Mouse (Mus musculus): Measurements from ENCODE around the gene Man1c1.

Man1c1 gene

GRCm38 (mm10) chr4:134548169-134548938 lies 155.7 kb downstream of the Man1c1 start:
- DNase-seq (ENCODE audit: low spot score): no peak

GRCm38 (mm10) chr4:134546814-134547705 lies 157.0 kb downstream of the Man1c1 start:
- no peak for DNase-seq (ENCODE audit: low spot score)

- DNase-seq (ENCODE audit: low spot score): peak; percentile 83
Observed at GRCm38 (mm10) chr4:134543261-134543660, 160.8 kb downstream of the Man1c1 start.

- no peak for DNase-seq (ENCODE audit: low spot score)
Observed at GRCm38 (mm10) chr4:134542726-134543125, 161.4 kb downstream of the Man1c1 start.

GRCm38 (mm10) chr4:134538997-134539580 lies 165.0 kb downstream of the Man1c1 start:
- DNase-seq (ENCODE audit: low spot score): no peak

GRCm38 (mm10) chr4:134535787-134536151 lies 168.3 kb downstream of the Man1c1 start:
- DNase-seq (ENCODE audit: low spot score): no peak

- peak; percentile 89 for DNase-seq (ENCODE audit: low spot score)
Observed at GRCm38 (mm10) chr4:134534932-134535786, 168.9 kb downstream of the Man1c1 start, which contains the start of gene Mtfr1l. Mtfr1l (minus strand) TSS chr4:134535387.

- no peak for DNase-seq (ENCODE audit: low spot score)
Observed at GRCm38 (mm10) chr4:134534124-134534886, 169.8 kb downstream of the Man1c1 start.

- DNase-seq (ENCODE audit: low spot score): no peak
Observed at GRCm38 (mm10) chr4:134533421-134533820, 170.7 kb downstream of the Man1c1 start.

- no peak for DNase-seq (ENCODE audit: low spot score)
Observed at GRCm38 (mm10) chr4:134532928-134533327, 171.2 kb downstream of the Man1c1 start.

- no peak for DNase-seq (ENCODE audit: low spot score)
Observed at GRCm38 (mm10) chr4:134526220-134526619, 177.9 kb downstream of the Man1c1 start.

- no peak for DNase-seq (ENCODE audit: low spot score)
Observed at GRCm38 (mm10) chr4:134525806-134526205, 178.3 kb downstream of the Man1c1 start.

GRCm38 (mm10) chr4:134523447-134523846 lies 180.6 kb downstream of the Man1c1 start:
- DNase-seq (ENCODE audit: low spot score): no peak

- DNase-seq (ENCODE audit: low spot score): no peak
Observed at GRCm38 (mm10) chr4:134519281-134519680, 184.8 kb downstream of the Man1c1 start.

- no peak for DNase-seq (ENCODE audit: low spot score)
Observed at GRCm38 (mm10) chr4:134518541-134518940, 185.5 kb downstream of the Man1c1 start.

- no peak for DNase-seq (ENCODE audit: low spot score)
Observed at GRCm38 (mm10) chr4:134517719-134518118, 186.4 kb downstream of the Man1c1 start.

- DNase-seq (ENCODE audit: low spot score): no peak
Observed at GRCm38 (mm10) chr4:134516981-134517380, 187.1 kb downstream of the Man1c1 start.

GRCm38 (mm10) chr4:134515614-134516013 lies 188.5 kb downstream of the Man1c1 start:
- no peak for DNase-seq (ENCODE audit: low spot score)

GRCm38 (mm10) chr4:134514309-134514930 lies 189.7 kb downstream of the Man1c1 start:
- no peak for DNase-seq (ENCODE audit: low spot score)

- DNase-seq (ENCODE audit: low spot score): no peak
Observed at GRCm38 (mm10) chr4:134512798-134513197, 191.3 kb downstream of the Man1c1 start.

Data from urinary bladder, postnatal 10 days (tissue).